Mouse (Mus musculus): Measurements from ENCODE around the gene Spata4. TPM values are rescaled to one million over a fixed set of nuclear protein-coding genes. Genes with fewer than 3 reads are reported as not detected.

Gene Spata4
- total RNA-seq (2021): not detected
- long read RNA-seq, experiment 1: 0 reads
- long read RNA-seq, experiment 2: 0 reads

- H3K4me3 ChIP-seq: peak within 1 kb of the TSS; percentile 25
- intact Hi-C loops (cut with DNase I): no loop called here
- no peak within 1 kb of the TSS for H3K27ac ChIP-seq
These were observed at the start of gene Spata4 for GRCm38 (mm10) chr8:54600671-54601251. Gene Spata4, plus strand, starts transcription at chr8:54600781.

GRCm38 (mm10) chr8:54554921-54555320 is 45.7 kb upstream of the Spata4 start:
- Histone ChIP-seq H3K4me3 (peak overlapping the region; percentile 50), H3K27ac (peak overlapping the region; percentile 80)
- DNase-seq: no peak
- no peak for TF ChIP-seq CTCF (IDR thresholded peaks at IDR 0.05)
- intact Hi-C loops (cut with DNase I): no loop called here

More at GRCm38 (mm10) chr8:54600671-54601251, at the start of gene Spata4:
- DNase-seq: no peak
- TF ChIP-seq CTCF (IDR thresholded peaks at IDR 0.05): no peak

DNA sequence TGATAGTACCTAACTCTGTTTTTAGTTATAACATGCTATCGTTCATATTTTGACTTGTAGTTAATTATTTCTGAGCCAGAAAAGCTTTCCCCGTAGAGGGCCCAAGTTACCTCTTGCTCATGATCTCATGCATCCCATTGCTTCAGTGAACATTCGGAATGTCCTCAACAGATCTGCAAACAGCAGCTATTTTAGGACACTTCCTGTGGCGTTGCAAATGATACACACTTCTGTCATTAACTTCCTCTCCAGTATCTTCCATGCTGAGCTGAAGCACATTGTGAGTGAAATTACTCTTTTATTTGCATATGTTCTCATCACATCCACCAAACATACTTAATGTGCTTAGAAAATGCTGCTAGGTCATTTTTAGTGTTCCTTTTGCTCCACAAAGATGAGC is 38.4 kb upstream of the Spata4 start:
- no peak for TF ChIP-seq CTCF (IDR thresholded peaks at IDR 0.05)
- H3K27ac ChIP-seq: peak overlapping the region; percentile 83
- intact Hi-C loops (cut with DNase I): no loop called here
- no peak for DNase-seq
- peak overlapping the region; percentile 48 for H3K4me3 ChIP-seq

DNA sequence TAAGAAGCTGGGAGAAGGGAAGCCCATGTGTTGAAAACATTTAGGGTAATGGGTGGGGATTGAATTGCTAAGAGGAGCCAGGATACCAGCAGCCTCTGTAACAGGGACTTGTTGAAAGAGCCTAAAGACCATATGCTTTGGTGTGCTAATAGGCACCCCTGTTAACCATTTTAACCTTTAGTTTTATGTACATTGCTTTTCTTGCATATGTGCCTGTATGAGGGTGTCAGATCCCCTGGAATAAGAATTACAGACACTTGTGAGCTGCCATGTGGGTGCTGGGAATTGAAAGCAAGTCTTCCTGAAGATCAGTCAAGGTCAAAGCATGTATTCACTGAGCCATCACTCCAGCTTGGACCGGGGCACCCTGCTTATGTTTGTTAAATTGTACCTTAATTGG is 35.4 kb upstream of the Spata4 start:
- TF ChIP-seq CTCF (IDR thresholded peaks at IDR 0.05): no peak
- intact Hi-C loops (cut with DNase I): no loop called here
- DNase-seq: no peak

GRCm38 (mm10) chr8:54565603-54566260 is 34.8 kb upstream of the Spata4 start:
- peak; percentile 23 for DNase-seq
- Histone ChIP-seq H3K27ac (peak overlapping the region; percentile 83), H3K4me3 (no peak overlapping the region)
- no peak for TF ChIP-seq CTCF (IDR thresholded peaks at IDR 0.05)
- intact Hi-C loops (cut with DNase I): no loop called here

More for the DNA sequence above, 35.4 kb upstream of the Spata4 start:
- Histone ChIP-seq H3K27ac (peak overlapping the region; percentile 83), H3K4me3 (no peak overlapping the region)

- no peak for DNase-seq
- peak overlapping the region; percentile 63 for H3K27ac ChIP-seq
- no peak overlapping the region for H3K4me3 ChIP-seq
- no peak for TF ChIP-seq CTCF (IDR thresholded peaks at IDR 0.05)
- intact Hi-C loops (cut with DNase I): no loop called here
These were observed 33.4 kb upstream of the Spata4 start for GRCm38 (mm10) chr8:54567168-54567567.

- Histone ChIP-seq H3K27ac (peak overlapping the region; percentile 92), H3K4me3 (peak overlapping the region; percentile 68)
- intact Hi-C loops (cut with DNase I): no loop called here
- peak; percentile 51 for DNase-seq
- TF ChIP-seq CTCF (IDR thresholded peaks at IDR 0.05): no peak
These were observed 29.7 kb upstream of the Spata4 start for GRCm38 (mm10) chr8:54570618-54571609.

DNA sequence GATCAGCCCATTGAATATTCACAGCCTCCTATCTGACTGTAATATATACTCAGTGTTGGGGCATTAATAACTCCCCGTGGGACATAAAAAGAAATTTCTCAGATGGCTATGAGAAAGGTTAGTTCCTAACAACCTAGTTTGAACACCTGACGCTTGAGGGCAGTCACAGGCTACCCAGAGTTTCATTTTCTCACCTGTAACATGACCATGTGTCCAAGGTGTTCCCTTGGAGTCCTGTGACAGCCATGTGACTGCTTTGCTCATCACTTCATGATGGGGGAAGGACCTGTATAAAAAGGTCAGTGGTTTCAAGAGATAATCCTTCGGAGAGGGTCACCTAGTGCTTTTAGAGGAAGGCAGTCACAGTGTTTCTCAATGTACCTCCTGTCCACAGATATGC is 19.1 kb upstream of the Spata4 start:
- peak; percentile 66 for DNase-seq
- intact Hi-C loops (cut with DNase I): no loop called here
- no peak overlapping the region; the same call in 1 of the 2 replicates for H3K4me3 ChIP-seq

GRCm38 (mm10) chr8:54582886-54583285 is 17.7 kb upstream of the Spata4 start:
- Histone ChIP-seq H3K4me3 (no peak overlapping the region), H3K27ac (peak overlapping the region; percentile 56)
- intact Hi-C loops (cut with DNase I): no loop called here
- no peak for DNase-seq
- no peak for TF ChIP-seq CTCF (IDR thresholded peaks at IDR 0.05)

More for the DNA sequence above, 19.1 kb upstream of the Spata4 start:
- peak overlapping the region; percentile 92 for H3K27ac ChIP-seq
- TF ChIP-seq CTCF (IDR thresholded peaks at IDR 0.05): peak; percentile 35

- intact Hi-C loops (cut with DNase I): no loop called here
- no peak for TF ChIP-seq CTCF (IDR thresholded peaks at IDR 0.05)
- Histone ChIP-seq H3K27ac (no peak overlapping the region), H3K4me3 (no peak overlapping the region)
- DNase-seq: no peak
These were observed 5.9 kb upstream of the Spata4 start for GRCm38 (mm10) chr8:54594634-54595033.

DNA sequence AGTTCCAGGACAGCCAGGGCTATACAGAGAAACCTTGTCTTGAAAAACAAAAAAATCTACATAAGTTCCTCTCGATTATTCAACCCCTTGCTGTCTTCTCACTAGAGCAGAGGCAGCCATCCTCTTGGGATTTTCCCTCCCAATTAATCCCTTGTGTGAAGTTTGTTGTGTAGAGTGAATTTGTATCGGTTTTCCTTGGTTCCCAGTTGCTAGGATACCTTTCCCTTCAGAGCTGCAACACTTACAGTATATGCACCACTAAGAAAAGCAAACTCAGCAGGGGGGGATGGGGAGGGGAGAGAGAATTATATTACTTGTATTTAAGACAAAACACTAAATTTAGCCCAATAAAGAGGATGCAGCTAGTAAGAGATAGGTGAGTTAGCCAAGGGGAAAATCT is 4.5 kb upstream of the Spata4 start:
- DNase-seq: no peak
- Histone ChIP-seq H3K4me3 (no peak overlapping the region), H3K27ac (no peak overlapping the region)
- intact Hi-C loops (cut with DNase I): no loop called here
- no peak for TF ChIP-seq CTCF (IDR thresholded peaks at IDR 0.05)

DNA sequence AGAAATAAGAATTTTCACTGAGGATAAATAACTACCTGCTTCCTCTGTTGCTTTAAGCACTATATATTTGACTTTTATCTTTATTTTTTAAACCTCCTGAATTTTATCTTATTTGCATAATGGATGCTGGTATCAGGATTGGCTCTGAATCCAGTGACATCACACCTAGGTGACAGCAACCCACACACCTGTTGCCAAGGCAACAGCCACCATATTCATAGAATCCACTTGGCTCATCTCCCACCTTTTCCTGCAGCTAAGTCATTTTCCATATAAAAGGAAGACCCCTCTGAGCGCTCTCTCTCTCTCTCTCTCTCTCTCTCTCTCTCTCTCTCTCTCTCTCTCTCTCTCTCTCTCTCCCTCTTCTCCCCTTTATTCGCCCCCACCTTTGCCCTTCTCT is 3.6 kb upstream of the Spata4 start:
- no peak for TF ChIP-seq CTCF (IDR thresholded peaks at IDR 0.05)
- Histone ChIP-seq H3K4me3 (no peak overlapping the region), H3K27ac (no peak overlapping the region)
- no peak for DNase-seq
- intact Hi-C loops (cut with DNase I): no loop called here

- no peak overlapping the region for H3K4me3 ChIP-seq
- intact Hi-C loops (cut with DNase I): no loop called here
- TF ChIP-seq CTCF (IDR thresholded peaks at IDR 0.05): no peak
- no peak for DNase-seq
- H3K27ac ChIP-seq: no peak overlapping the region
These were observed 3.2 kb upstream of the Spata4 start for GRCm38 (mm10) chr8:54597386-54597785.
